Mouse (Mus musculus): ENCODE results near the gene Nudt17.

DNA sequence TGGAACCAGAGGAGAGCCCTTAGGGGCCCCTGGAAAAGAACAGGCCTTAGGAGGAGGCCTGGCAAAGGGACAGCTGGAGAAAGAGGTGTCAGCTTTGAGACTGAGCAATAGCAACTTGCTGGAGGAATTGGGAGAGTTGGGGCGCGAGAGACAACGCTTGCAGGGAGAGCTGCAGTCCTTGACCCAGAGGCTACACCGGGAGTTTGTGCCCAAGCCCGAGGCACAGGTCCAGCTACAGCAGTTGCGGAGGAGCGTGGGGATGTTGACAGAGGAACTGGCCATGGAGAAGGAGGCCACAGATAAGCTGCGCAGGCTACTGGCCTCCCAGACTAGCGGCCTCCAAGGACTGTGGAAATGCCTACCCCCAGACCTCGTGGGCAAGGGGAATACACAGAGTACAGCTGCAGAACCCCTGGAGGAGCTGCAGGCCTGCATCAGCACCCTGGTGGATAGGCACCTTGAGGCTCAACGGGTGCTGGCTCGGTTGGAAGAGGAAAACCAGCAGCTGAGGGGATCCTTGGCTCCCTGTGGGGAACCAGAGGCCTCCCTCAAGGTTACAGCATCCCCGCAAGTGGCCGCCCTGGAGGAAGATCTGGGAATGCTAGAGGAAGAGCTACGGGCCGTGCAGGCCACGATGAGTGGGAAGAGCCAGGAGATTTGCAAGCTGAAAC lies 24.1 kb downstream of the Nudt17 start:
- TF ChIP-seq CTCF (IDR thresholded peaks at IDR 0.05; ENCODE audit: extremely low read depth, insufficient read depth, insufficient read length, insufficient replicate concordance) (no peak), POLR2A (IDR thresholded peaks at IDR 0.05; ENCODE audit: low read depth, low read length) (no peak)
